Mouse (Mus musculus) embryonic facial prominence, embryonic 11.5 days (tissue): ENCODE measurements around the gene Kcns1. TPM values are rescaled to one million over a fixed set of nuclear protein-coding genes. Genes with fewer than 3 reads are reported as not detected.

Source experiments
- ATAC-seq: fragments of 200-750 bp; cut with Nextera tagmentation; replicated peaks from 2 replicates; pipeline ENCODE4 v1.8.0; 2017; ENCODE audit warnings: low read depth; ENCODE audit not compliant: insufficient number of reproducible peaks, low FRiP score, low TSS enrichment
- DNase-seq: peaks from one replicate; pipeline ENCODE4 v3.0.0-alpha.2; 2015; ENCODE audit warnings: low spot score
- H3K27ac ChIP-seq: fragments of 300-500 bp; sonication (generic); replicated peaks from 2 replicates; pipeline ENCODE4 v1.5.1; 2014; ENCODE audit warnings: mild to moderate bottlenecking, low read depth, low read length, control low read depth
- H3K27me3 ChIP-seq: fragments of 300-500 bp; sonication (generic); 2 replicates; pipeline ENCODE4 v1.6.1; 2014; ENCODE audit warnings: mild to moderate bottlenecking, low read length, moderate library complexity, mixed read lengths; ENCODE audit not compliant: control insufficient read depth, insufficient read depth
- H3K36me3 ChIP-seq: fragments of 300-500 bp; sonication (generic); replicated peaks from 2 replicates; pipeline ENCODE4 v1.6.1; 2014; ENCODE audit warnings: low read depth, mild to moderate bottlenecking, low read length, moderate library complexity, mixed read lengths; ENCODE audit not compliant: control insufficient read depth, insufficient read depth
- H3K4me1 ChIP-seq: fragments of 300-500 bp; sonication (generic); 2 replicates; pipeline ENCODE4 v1.6.1; 2014; ENCODE audit warnings: low read length, mixed read lengths; ENCODE audit not compliant: control insufficient read depth, insufficient read depth
- H3K4me2 ChIP-seq: fragments of 300-500 bp; sonication (generic); 2 replicates; pipeline ENCODE4 v1.6.1; 2014; ENCODE audit warnings: low read depth, mild to moderate bottlenecking, control low read depth, low read length, moderate library complexity
- H3K4me3 ChIP-seq: fragments of 300-500 bp; sonication (generic); 2 replicates; pipeline ENCODE4 v1.5.1; 2014; ENCODE audit warnings: low read depth, low read length, control low read depth
- H3K9ac ChIP-seq: fragments of 300-500 bp; sonication (generic); replicated peaks from 2 replicates; pipeline ENCODE4 v1.6.1; 2014; ENCODE audit warnings: mild to moderate bottlenecking, control low read depth, low read length
- H3K9me3 ChIP-seq: fragments of 300-500 bp; sonication (generic); replicated peaks from 2 replicates; pipeline ENCODE4 v1.6.1; 2016; ENCODE audit warnings: mild to moderate bottlenecking, low read length, inconsistent platforms, mixed read lengths; ENCODE audit not compliant: control insufficient read depth
- WGBS: fragments of 180-500 bp; shearing (Covaris S2); extraction: QIAGEN DNeasy Blood & Tissue Kit; methylation state at CpG from one replicate; pipeline ENCODE4 v1.1.7; 2014; 5-methylcytosine and 5-hydroxymethylcytosine counted together
- polyA plus RNA-seq: library from polyadenylated mRNA; unstranded; fragments of >200 nt; fragmentation: Nextera tagmentation; extraction: Ambion mirVana; gene quantifications from 2 replicates; pipeline ENCODE4 v1.2.1, GENCODE M21; 2014

Kcns1 gene
- polyA plus RNA-seq, 1 experiment from 2014 or later, result 0.07 TPM

- no peak for ATAC-seq
- Histone ChIP-seq H3K9ac (no peak overlapping the region), H3K9me3 (no peaks in the 10 kb centered on the region), H3K27ac (no peak overlapping the region), H3K4me2 (no peak overlapping the region), H3K27me3 (no peaks in the 10 kb centered on the region), H3K36me3 (no peaks in the 10 kb centered on the region), H3K4me3 (no peak overlapping the region), H3K4me1 (no peaks in the 10 kb centered on the region)
- no peak for DNase-seq
- 87% methylated on average over 4 of the region's 4 CpGs for WGBS
Observed at GRCm38 (mm10) chr2:164180770-164181169, 9.9 kb upstream of the Kcns1 start.

DNA sequence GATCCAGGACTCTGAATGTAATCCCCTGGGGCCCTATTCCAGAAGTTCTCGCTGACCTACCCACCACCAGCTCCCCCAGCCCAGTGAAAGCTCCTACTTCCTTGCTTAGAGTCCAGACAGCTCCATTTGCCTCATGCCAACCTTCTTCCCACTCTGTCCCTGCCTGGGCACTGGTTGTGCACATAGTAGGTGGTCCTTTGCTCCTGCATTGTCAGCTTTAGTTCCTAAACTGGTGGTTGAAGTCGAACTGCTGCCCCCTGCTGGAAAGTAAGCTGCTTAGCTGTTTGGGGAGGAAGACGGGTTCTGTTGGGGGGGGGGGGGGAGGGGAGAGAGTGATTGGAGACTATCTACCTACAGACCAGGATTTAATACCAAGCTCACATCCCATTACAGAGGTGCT is 9.2 kb upstream of the Kcns1 start:
- WGBS, result 29% methylated on average over 3 of the region's 3 CpGs
- Histone ChIP-seq H3K9me3 (no peaks in the 10 kb centered on the region), H3K36me3 (no peaks in the 10 kb centered on the region), H3K4me3 (no peak overlapping the region), H3K9ac (no peak overlapping the region), H3K4me2 (no peak overlapping the region), H3K27ac (no peak overlapping the region), H3K4me1 (no peaks in the 10 kb centered on the region), H3K27me3 (no peaks in the 10 kb centered on the region)
- ATAC-seq, result no peak
- peak; percentile 17 for DNase-seq

DNA sequence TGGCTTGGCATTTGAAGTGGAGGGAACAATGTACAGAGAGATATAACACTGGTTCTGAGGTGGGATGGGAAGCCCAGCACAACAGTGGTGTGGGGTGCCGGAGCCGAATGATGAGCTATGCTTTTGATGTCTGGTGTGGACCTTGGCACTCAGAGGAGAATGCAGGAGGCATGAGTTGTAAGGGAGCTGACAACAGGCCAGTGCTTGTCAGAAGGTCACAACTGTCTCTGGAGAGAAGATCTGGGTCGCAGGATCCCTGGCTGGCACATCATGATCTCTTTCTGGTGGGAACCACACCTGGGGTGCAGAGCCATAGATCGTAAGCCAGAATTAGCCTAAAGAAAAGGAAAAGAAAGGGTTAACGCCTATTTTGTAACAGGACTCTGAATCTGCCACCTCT is 6.9 kb upstream of the Kcns1 start:
- no peak overlapping the region for H3K9ac ChIP-seq
- DNase-seq (no peak), ATAC-seq (no peak)
- WGBS, result 75% methylated on average over 5 of the region's 5 CpGs
- H3K4me2 ChIP-seq, result no peak overlapping the region
- H3K27me3 ChIP-seq, result no peaks in the 10 kb centered on the region
- H3K36me3 ChIP-seq, result no peaks in the 10 kb centered on the region
- H3K4me3 ChIP-seq, result no peak overlapping the region
- no peak overlapping the region for H3K27ac ChIP-seq
- no peaks in the 10 kb centered on the region for H3K4me1 ChIP-seq
- H3K9me3 ChIP-seq, result no peaks in the 10 kb centered on the region

DNA sequence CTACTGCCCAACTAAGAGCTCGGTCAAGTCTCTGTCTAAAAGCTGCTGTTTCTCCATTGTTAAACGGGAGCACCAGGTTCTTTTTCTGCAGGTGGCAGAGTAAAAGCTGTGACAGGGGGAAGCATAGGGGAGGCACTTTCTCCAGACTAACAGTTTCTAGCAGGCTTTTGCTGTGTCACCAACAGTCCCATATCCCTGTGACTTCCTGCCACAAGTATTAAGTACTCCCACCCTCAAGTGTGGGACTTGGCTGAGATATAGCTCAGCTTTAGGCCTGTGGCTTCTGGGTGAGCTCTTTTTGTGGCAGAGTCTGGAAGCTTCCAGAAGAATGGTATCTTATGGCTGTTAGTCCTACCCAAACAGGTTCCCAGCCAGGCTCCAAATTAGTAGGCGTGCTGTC is 4.9 kb upstream of the Kcns1 start:
- no peaks in the 10 kb centered on the region for H3K36me3 ChIP-seq
- no peaks in the 10 kb centered on the region for H3K9me3 ChIP-seq
- DNase-seq (no peak), ATAC-seq (no peak)
- H3K27ac ChIP-seq, result no peak overlapping the region
- peaks cover 12% of the 10 kb centered on the region for H3K27me3 ChIP-seq
- no peak overlapping the region for H3K4me2 ChIP-seq
- WGBS, result 90% methylated on average over 3 of the region's 3 CpGs
- peaks cover 5% of the 10 kb centered on the region for H3K4me1 ChIP-seq
- no peak overlapping the region for H3K4me3 ChIP-seq
- H3K9ac ChIP-seq, result no peak overlapping the region

DNA sequence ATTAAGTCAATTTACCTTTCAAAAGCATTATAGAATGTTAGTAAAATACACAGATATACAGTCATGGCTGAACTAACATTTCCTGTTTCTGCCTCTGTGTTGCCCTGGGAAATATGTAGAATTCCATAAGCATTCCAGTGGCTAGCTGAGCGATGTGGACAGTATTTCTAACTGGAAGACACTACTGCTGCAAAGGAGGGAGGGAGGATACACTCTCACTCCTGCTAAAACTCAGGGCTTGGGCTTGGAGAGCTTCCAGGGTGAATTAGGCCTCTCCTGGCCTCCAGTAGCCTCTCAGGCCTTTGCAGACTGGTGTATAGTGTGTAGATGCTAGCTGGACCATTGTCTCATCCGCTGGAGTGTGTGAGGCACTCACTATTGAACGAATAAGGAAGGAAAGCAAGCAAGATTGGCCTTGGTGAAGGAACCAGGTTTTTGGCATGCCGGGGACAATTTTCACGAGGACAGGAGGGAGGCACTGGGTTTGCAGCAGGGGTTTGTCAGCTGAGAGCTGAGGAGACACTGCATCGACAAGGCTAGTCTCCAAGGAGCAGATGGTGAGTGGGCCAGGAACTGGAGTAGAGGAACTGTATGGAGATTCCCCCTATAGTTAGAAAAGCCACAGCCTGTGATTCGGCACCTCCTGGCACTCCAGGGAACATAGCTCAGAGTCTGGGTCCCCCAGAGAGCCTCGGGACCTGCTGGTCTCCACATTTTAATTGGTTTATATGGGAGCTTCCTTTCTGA is 3.9 kb upstream of the Kcns1 start:
- Histone ChIP-seq H3K27me3 (peaks cover 22% of the 10 kb centered on the region), H3K4me2 (no peak overlapping the region), H3K4me3 (no peak overlapping the region), H3K9me3 (no peaks in the 10 kb centered on the region), H3K27ac (no peak overlapping the region), H3K9ac (no peak overlapping the region), H3K4me1 (peaks cover 6% of the 10 kb centered on the region), H3K36me3 (no peaks in the 10 kb centered on the region)
- ATAC-seq (no peak), DNase-seq (no peak)
- 75% methylated on average over 8 of the region's 8 CpGs for WGBS

- DNase-seq, result no peak
- WGBS, result 75% methylated on average over 3 of the region's 3 CpGs
- Histone ChIP-seq H3K27me3 (peaks cover 35% of the 10 kb centered on the region), H3K4me1 (peaks cover 6% of the 10 kb centered on the region), H3K36me3 (no peaks in the 10 kb centered on the region), H3K9ac (no peak overlapping the region), H3K27ac (no peak overlapping the region), H3K9me3 (no peaks in the 10 kb centered on the region), H3K4me2 (no peak overlapping the region), H3K4me3 (no peak overlapping the region)
- ATAC-seq, result no peak
Observed at GRCm38 (mm10) chr2:164173394-164173793, 2.5 kb upstream of the Kcns1 start.

DNA sequence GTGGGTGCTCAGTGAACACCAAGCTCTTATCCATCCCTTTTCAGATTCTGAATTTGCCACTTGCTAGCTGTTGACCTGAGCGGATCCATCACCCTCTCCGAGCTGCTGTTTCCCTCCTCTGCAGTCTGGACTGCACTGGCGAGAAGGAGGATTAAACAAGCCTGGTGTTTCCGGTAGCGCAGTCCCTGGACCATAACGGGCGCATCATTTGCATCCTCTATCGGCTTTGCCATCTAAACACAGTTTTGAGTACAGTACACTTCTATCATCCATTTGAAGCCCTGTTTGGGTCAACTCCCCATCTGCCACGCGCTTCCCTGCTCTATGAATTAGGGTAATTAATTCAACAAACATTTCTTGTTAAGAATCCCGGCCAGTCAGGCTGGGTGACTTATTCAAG is 587 bp downstream of the Kcns1 start:
- 4% methylated on average over 11 of the region's 11 CpGs for WGBS
- Histone ChIP-seq H3K4me2 (no peak overlapping the region), H3K9me3 (no peaks in the 10 kb centered on the region), H3K36me3 (no peaks in the 10 kb centered on the region), H3K9ac (no peak overlapping the region), H3K27ac (no peak overlapping the region), H3K4me1 (peaks cover 6% of the 10 kb centered on the region), H3K27me3 (peaks cover 51% of the 10 kb centered on the region), H3K4me3 (no peak overlapping the region)
- no peak for DNase-seq
- no peak for ATAC-seq

GRCm38 (mm10) chr2:164168571-164168946 is 2.4 kb downstream of the Kcns1 start:
- H3K4me3 ChIP-seq, result peak overlapping the region; percentile 33
- DNase-seq (peak; percentile 41), ATAC-seq (no peak; the same call in 1 of the 2 replicates)
- H3K27ac ChIP-seq, result no peak overlapping the region
- H3K27me3 ChIP-seq, result peaks cover 51% of the 10 kb centered on the region
- H3K9me3 ChIP-seq, result no peaks in the 10 kb centered on the region
- H3K9ac ChIP-seq, result no peak overlapping the region
- H3K4me1 ChIP-seq, result peaks cover 6% of the 10 kb centered on the region
- WGBS, result 11% methylated on average over 42 of the region's 42 CpGs
- no peaks in the 10 kb centered on the region for H3K36me3 ChIP-seq
- peak overlapping the region; percentile 71 for H3K4me2 ChIP-seq
